Mouse (Mus musculus): ENCODE results near the gene Hoxd8. TPM values are rescaled to one million over a fixed set of nuclear protein-coding genes. Genes with fewer than 3 reads are reported as not detected.

Gene Hoxd8
- polyA plus RNA-seq, 1 experiment from 2014 or later: 0.07 TPM

DNA sequence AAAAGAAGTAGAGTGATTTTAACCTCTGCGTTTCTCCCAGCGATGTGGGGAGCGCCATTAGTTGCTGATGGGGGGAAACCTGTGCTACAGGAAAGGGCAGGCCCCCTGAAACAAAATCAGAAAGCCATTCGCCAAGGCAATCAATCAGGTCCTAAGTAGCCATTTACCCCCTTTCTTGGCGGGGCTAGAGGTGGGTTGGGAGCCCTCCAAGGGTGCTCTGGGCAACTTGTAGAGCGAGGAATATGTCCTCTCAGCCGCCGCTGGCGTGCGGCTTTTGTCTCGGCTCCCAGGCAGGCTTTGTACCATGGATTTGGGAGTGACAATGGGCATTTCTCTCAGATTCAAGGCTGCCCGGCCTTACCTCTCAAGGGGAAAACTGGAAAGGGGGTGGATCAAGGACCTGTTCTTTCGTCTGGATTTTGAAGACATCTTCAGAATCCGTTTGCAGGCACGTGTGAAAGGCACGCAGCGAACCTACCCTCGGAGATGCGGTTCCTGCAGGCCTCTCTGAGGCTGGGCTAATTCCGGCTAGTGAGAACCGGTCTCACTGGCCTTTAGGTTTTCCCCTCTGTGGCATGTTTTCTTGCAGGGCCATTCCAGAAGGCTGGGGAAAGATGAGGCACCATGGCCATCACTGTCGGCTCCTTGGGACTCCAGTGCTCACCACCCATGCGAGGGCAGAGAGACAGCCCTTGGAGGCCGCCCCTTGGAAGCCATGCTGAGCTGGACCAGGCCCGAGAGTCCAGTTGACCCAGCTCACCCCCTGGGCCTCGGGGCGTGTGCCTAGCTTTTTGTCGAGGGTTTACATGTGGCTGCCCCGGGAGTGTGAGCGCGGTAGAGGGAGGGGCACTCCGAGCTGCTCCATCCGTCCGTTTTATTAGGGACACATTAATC is 7.7 kb upstream of the Hoxd8 start:
- H3K36me3 ChIP-seq: no peaks in the 10 kb centered on the region
- H3K27me3 ChIP-seq (replicated peaks): peaks cover 100% of the 10 kb centered on the region
- no peak overlapping the region for H3K27ac ChIP-seq (replicated peaks)
- WGBS: 1% methylated on average over 34 of the region's 34 CpGs
- no peaks in the 10 kb centered on the region for H3K9me3 ChIP-seq
- no peak overlapping the region for H3K4me2 ChIP-seq
- peaks cover 18% of the 10 kb centered on the region for H3K4me1 ChIP-seq
- no peak overlapping the region for H3K9ac ChIP-seq
- ATAC-seq (ENCODE audit: extremely low read depth, insufficient number of reproducible peaks, low FRiP score, low TSS enrichment): no peak
- H3K4me3 ChIP-seq: no peak overlapping the region

- Histone ChIP-seq H3K4me1 (peaks cover 14% of the 10 kb centered on the region), H3K36me3 (no peaks in the 10 kb centered on the region), H3K4me2 (peak within 1 kb of the TSS; percentile 70), H3K9ac (peak within 1 kb of the TSS; percentile 58; the same call in 1 of the 2 replicates), H3K9me3 (no peaks in the 10 kb centered on the region), H3K27me3 (replicated peaks) (peaks cover 100% of the 10 kb centered on the region), H3K27ac (replicated peaks) (no peak within 1 kb of the TSS), H3K4me3 (peak within 1 kb of the TSS; percentile 47)
- ATAC-seq (ENCODE audit: extremely low read depth, insufficient number of reproducible peaks, low FRiP score, low TSS enrichment): no peak
- WGBS: 2% methylated on average over 43 of the region's 43 CpGs
Observed at GRCm38 (mm10) chr2:74697567-74698121, 6.8 kb upstream of the Hoxd8 start, which contains the start of gene Hoxd9. Gene Hoxd9, plus strand, starts transcription at chr2:74697727.

DNA sequence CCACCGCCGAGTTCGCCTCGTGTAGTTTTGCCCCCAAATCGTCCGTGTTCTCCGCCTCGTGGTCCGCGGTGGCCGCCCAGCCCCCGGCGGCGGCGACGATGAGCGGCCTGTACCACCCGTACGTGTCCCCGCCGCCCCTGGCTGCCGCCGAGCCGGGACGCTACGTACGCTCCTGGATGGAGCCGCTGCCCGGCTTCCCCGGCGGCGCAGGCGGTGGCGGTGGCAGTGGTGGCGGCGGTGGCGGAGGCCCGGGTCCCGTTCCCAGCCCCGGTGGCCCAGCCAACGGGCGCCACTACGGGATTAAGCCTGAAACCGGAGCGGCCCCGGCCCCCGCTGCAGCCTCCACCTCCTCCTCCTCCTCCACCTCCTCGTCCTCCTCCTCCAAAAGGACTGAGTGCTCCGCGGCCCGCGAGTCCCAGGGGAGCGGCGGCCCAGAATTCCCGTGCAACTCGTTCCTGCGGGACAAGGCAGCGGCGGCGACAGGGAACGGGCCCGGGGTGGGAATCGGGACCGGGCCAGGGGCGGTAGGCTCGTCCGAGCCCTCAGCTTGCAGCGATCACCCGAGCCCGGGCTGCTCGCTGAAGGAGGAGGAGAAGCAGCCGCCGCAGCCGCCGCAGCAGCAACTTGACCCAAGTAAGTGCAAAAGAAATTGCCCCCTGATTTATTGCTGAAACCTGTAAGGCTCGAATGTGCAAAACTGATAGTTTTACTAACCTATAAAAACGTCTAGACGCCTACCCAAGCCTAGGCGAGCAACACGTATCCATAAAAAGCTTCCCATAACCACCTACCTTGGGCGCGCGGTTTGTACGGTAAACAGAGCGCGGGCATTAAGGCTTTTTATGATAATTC is 6.0 kb upstream of the Hoxd8 start:
- under 1% methylated on average over 78 of the region's 86 CpGs for WGBS
- Histone ChIP-seq H3K27ac (replicated peaks) (no peak overlapping the region), H3K4me2 (peak overlapping the region; percentile 70), H3K4me3 (peak overlapping the region; percentile 47), H3K36me3 (no peaks in the 10 kb centered on the region), H3K9me3 (no peaks in the 10 kb centered on the region), H3K27me3 (replicated peaks) (peaks cover 100% of the 10 kb centered on the region), H3K9ac (peak overlapping the region; percentile 58; the same call in 1 of the 2 replicates), H3K4me1 (peaks cover 13% of the 10 kb centered on the region)
- no peak for ATAC-seq (ENCODE audit: extremely low read depth, insufficient number of reproducible peaks, low FRiP score, low TSS enrichment)

GRCm38 (mm10) chr2:74699053-74699430 is 5.4 kb upstream of the Hoxd8 start:
- Histone ChIP-seq H3K4me3 (peak overlapping the region; percentile 47), H3K36me3 (no peaks in the 10 kb centered on the region), H3K27me3 (replicated peaks) (peaks cover 100% of the 10 kb centered on the region), H3K4me2 (no peak overlapping the region), H3K9me3 (no peaks in the 10 kb centered on the region), H3K27ac (replicated peaks) (no peak overlapping the region), H3K4me1 (peaks cover 13% of the 10 kb centered on the region), H3K9ac (no peak overlapping the region)
- ATAC-seq (ENCODE audit: extremely low read depth, insufficient number of reproducible peaks, low FRiP score, low TSS enrichment): no peak
- 2% methylated on average over 17 of the region's 17 CpGs for WGBS

GRCm38 (mm10) chr2:74699664-74700545 is 4.5 kb upstream of the Hoxd8 start:
- Histone ChIP-seq H3K4me1 (peaks cover 18% of the 10 kb centered on the region), H3K4me2 (no peak overlapping the region), H3K27me3 (replicated peaks) (peaks cover 100% of the 10 kb centered on the region), H3K27ac (replicated peaks) (no peak overlapping the region), H3K4me3 (no peak overlapping the region), H3K9ac (no peak overlapping the region), H3K9me3 (no peaks in the 10 kb centered on the region), H3K36me3 (no peaks in the 10 kb centered on the region)
- ATAC-seq (ENCODE audit: extremely low read depth, insufficient number of reproducible peaks, low FRiP score, low TSS enrichment): no peak
- 3% methylated on average over 23 of the region's 23 CpGs for WGBS

DNA sequence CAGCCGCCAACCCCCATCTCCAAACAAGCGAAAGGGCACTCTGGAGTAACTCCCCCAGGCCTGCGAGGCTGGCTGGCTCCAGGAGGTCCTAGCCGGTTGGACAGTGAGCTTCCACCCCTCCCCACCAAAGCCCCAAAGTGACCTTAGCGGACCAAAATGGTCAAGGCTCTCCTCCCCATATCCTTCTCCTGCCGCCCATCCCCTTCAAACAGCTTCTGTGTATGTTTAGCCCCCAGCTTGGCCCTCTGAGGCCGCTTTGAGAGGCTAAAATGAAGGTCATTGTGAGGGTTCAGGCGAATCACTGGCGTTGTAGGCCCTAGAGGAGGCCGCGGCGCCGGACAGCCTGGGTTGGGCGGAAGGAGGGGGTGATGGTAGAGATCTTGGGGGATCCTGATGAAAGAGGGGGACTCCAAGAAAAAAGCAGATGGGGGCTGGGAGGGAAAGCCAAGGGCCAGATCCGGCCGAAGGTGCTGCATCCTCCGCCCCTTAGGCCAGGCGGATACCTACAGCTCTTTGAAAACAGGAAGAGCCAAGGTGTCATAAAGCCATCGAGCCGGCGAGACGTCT is 3.8 kb upstream of the Hoxd8 start:
- peaks cover 100% of the 10 kb centered on the region for H3K27me3 ChIP-seq (replicated peaks)
- H3K4me2 ChIP-seq: no peak overlapping the region
- no peak for ATAC-seq (ENCODE audit: extremely low read depth, insufficient number of reproducible peaks, low FRiP score, low TSS enrichment)
- WGBS: 3% methylated on average over 22 of the region's 22 CpGs
- H3K9ac ChIP-seq: no peak overlapping the region
- no peaks in the 10 kb centered on the region for H3K9me3 ChIP-seq
- H3K4me1 ChIP-seq: peaks cover 25% of the 10 kb centered on the region
- H3K36me3 ChIP-seq: no peaks in the 10 kb centered on the region
- no peak overlapping the region for H3K4me3 ChIP-seq
- no peak overlapping the region for H3K27ac ChIP-seq (replicated peaks)

DNA sequence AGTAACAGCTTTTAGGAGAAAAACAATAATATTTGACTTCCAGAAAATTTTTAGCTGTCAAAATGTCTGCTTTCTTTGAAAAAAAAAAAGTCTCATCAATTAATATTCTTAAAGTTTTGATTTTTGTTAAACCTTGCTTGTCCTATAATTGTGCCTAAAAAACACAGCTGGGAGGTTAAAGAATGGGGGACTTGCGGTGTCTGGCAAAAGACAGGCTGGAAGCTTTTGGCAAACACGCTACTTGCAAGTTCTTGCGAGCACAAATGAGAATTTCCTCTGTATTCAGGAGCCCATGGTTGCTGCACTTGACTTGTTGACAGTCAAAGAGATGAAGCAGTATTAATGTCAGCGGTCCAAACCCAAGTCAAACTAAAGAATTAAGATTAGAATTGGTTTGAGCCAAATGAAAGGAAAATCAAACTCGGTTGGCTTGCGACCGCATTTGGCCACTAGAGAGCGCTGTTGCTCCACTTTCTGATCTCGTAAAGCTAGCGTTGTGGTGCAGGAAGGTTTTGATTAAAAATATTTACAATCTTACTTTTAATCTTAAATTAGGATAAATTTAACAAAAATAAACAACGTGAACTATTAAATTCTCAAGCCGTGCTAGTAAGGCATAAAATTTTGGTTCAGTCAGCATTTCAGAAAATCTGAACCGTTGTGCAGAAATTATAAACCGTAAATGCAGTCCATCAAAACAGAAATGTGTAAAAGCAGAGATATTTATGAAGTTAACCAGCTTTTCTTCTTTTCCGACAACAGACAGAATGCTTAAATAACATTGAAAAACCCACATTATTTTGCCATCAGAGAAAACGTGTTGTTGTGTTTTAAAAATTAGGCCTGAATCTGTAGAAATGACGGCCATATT is 2.2 kb upstream of the Hoxd8 start:
- ATAC-seq (ENCODE audit: extremely low read depth, insufficient number of reproducible peaks, low FRiP score, low TSS enrichment): no peak
- WGBS: 16% methylated on average over 17 of the region's 17 CpGs
- no peak overlapping the region for H3K4me2 ChIP-seq

GRCm38 (mm10) chr2:74702820-74703219 is 1.6 kb upstream of the Hoxd8 start:
- Histone ChIP-seq H3K4me3 (no peak overlapping the region), H3K4me1 (peaks cover 23% of the 10 kb centered on the region), H3K9me3 (no peaks in the 10 kb centered on the region), H3K27me3 (replicated peaks) (peaks cover 99% of the 10 kb centered on the region), H3K36me3 (no peaks in the 10 kb centered on the region), H3K9ac (no peak overlapping the region), H3K27ac (replicated peaks) (no peak overlapping the region), H3K4me2 (no peak overlapping the region)
- WGBS: 20% methylated on average over 6 of the region's 6 CpGs
- no peak for ATAC-seq (ENCODE audit: extremely low read depth, insufficient number of reproducible peaks, low FRiP score, low TSS enrichment)

More for the DNA sequence above, 2.2 kb upstream of the Hoxd8 start:
- H3K4me3 ChIP-seq: no peak overlapping the region
- H3K9me3 ChIP-seq: no peaks in the 10 kb centered on the region
- H3K4me1 ChIP-seq: peaks cover 28% of the 10 kb centered on the region
- no peak overlapping the region for H3K9ac ChIP-seq
- no peaks in the 10 kb centered on the region for H3K36me3 ChIP-seq
- no peak overlapping the region for H3K27ac ChIP-seq (replicated peaks)
- peaks cover 99% of the 10 kb centered on the region for H3K27me3 ChIP-seq (replicated peaks)

DNA sequence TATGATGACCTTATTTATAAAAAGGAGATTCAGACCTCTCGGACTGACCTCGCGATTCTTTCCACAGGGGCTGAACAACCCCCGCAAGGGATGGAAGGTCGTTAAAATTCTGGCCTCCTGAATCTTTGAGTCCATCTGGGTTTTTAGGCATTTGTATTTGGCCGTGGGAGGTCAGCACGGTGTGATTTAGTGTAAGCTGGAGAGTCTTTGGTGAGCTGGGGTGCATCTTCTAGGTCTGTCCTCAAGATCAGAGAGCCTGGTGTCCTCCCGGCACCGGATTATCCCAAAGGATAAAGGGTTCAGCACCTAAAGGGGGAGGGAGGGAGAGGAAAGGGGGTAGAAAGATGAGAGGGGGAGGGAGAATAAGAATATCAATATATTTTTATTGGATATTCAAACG is 1.1 kb upstream of the Hoxd8 start:
- H3K36me3 ChIP-seq: no peaks in the 10 kb centered on the region
- H3K4me2 ChIP-seq: no peak overlapping the region
- H3K9ac ChIP-seq: no peak overlapping the region
- WGBS: 9% methylated on average over 10 of the region's 10 CpGs
- H3K4me1 ChIP-seq: peaks cover 18% of the 10 kb centered on the region
- no peaks in the 10 kb centered on the region for H3K9me3 ChIP-seq
- no peak overlapping the region for H3K27ac ChIP-seq (replicated peaks)
- peaks cover 99% of the 10 kb centered on the region for H3K27me3 ChIP-seq (replicated peaks)
- ATAC-seq (ENCODE audit: extremely low read depth, insufficient number of reproducible peaks, low FRiP score, low TSS enrichment): no peak
- no peak overlapping the region for H3K4me3 ChIP-seq
